In the genomic region with DNA sequence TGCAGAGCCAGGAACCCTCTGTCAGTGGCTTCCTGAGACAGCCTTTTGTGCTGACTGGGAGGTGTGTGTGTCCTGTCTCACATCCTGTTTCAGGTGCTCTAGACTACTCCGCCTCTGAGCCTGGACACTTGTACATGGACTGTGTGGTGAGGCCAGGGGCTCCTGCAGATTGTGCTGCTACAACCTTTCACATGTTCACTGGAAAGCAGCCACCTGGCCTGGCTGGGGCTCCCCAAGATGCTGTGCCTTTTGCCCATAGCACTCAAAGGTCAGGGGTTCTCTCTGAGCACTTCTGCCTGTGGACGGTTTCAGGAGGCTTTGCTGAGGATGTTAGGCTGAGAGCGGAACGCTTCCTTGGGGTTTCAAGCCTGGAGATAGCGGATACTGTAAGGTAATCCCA, we compare ENCODE assay signal across 18 mouse cellular contexts.
"Had no signal": no experiment of that assay in that cellular context is flagged by ENCODE, and none has a peak within 500 bp of the region (broad histone marks: within the 10 kb centered on the region; RNA-seq: fewer than 3 reads in every experiment).

No protein-coding gene starts in this region.

- H3K27ac ChIP-seq: liver, embryonic 15.5 days; lung, embryonic 15.5 days; macrophage; midbrain, embryonic 12.5 days; midbrain, embryonic 15.5 days; neural tube, embryonic 13.5 days; stomach, embryonic 15.5 days; stomach, postnatal 0 days had no signal

- H3K4me3 ChIP-seq: liver, embryonic 15.5 days; lung, embryonic 15.5 days; megakaryocyte, embryonic 14.5 days; midbrain, embryonic 12.5 days; midbrain, embryonic 15.5 days; neural tube, embryonic 13.5 days; stomach, embryonic 15.5 days had no signal

- ATAC-seq: liver, postnatal 0 days; lung, postnatal 0 days; midbrain, embryonic 15.5 days had no signal

- H3K4me1 ChIP-seq: liver, embryonic 15.5 days; lung, embryonic 15.5 days; midbrain, embryonic 12.5 days; midbrain, embryonic 15.5 days; neural tube, embryonic 13.5 days; stomach, embryonic 15.5 days had no signal

- H3K27me3 ChIP-seq: liver, embryonic 15.5 days; lung, embryonic 15.5 days; megakaryocyte, embryonic 14.5 days; midbrain, embryonic 12.5 days; midbrain, embryonic 15.5 days; neural tube, embryonic 13.5 days; stomach, embryonic 15.5 days had no signal

- H3K4me2 ChIP-seq: liver, embryonic 15.5 days; lung, embryonic 15.5 days; midbrain, embryonic 12.5 days; midbrain, embryonic 15.5 days; neural tube, embryonic 13.5 days; stomach, embryonic 15.5 days had no signal

- DNase-seq: liver, postnatal 0 days; lung, adult 2 months; lung, postnatal 14 days; lung, postnatal 36 days; right cerebral cortex, postnatal 14 days; thymus, adult 2 months; thymus, postnatal 25 days; thymus, postnatal 4 days had no signal

- H3K9me3 ChIP-seq: liver, embryonic 15.5 days; lung, embryonic 15.5 days; megakaryocyte, embryonic 14.5 days; midbrain, embryonic 12.5 days; midbrain, embryonic 15.5 days; neural tube, embryonic 13.5 days; stomach, embryonic 15.5 days had no signal

- H3K9ac ChIP-seq: liver, embryonic 15.5 days; liver, postnatal 0 days; lung, embryonic 15.5 days; midbrain, embryonic 12.5 days; midbrain, embryonic 15.5 days; neural tube, embryonic 13.5 days; stomach, embryonic 15.5 days had no signal
